Mouse (Mus musculus): Measurements from ENCODE around the gene Bpifa5. TPM values are rescaled to one million over a fixed set of nuclear protein-coding genes. Genes with fewer than 3 reads are reported as not detected.
"Not testable (repeated sequence)": the region's sequence is repeated elsewhere in the genome, so short reads cannot be mapped to it uniquely, and the experiment has no call there.

Gene Bpifa5
- total RNA-seq (2014; fragmentation: Nextera tagmentation) (not detected in 2 replicates), total RNA-seq (2017) (not detected in 2 replicates)

GRCm38 (mm10) chr2:154162307-154162706 lies at the start of gene Bpifa5:
TSS of gene Bpifa5 (plus strand) at chr2:154162607.
- ATAC-seq (replicated peaks; ENCODE audit: poor library complexity, severe bottlenecking), result no peak

GRCm38 (mm10) chr2:154117381-154117780 lies 45.0 kb upstream of the Bpifa5 start:
- no peak for ATAC-seq (replicated peaks; ENCODE audit: poor library complexity, severe bottlenecking)

- no peak for ATAC-seq (replicated peaks; ENCODE audit: poor library complexity, severe bottlenecking)
Observed at GRCm38 (mm10) chr2:154130120-154130519, 32.3 kb upstream of the Bpifa5 start, which contains the start of gene Bpifa3. TSS of gene Bpifa3 (plus strand) at chr2:154130336.

- ATAC-seq (replicated peaks; ENCODE audit: poor library complexity, severe bottlenecking), result no peak
Observed at GRCm38 (mm10) chr2:154142580-154142979, 19.8 kb upstream of the Bpifa5 start, which contains the start of gene Bpifa1. TSS of gene Bpifa1 (plus strand) at chr2:154142880.

GRCm38 (mm10) chr2:154143735-154144134 lies 18.7 kb upstream of the Bpifa5 start:
- no peak for ATAC-seq (replicated peaks; ENCODE audit: poor library complexity, severe bottlenecking)

- ATAC-seq (replicated peaks; ENCODE audit: poor library complexity, severe bottlenecking), result no peak
Observed at GRCm38 (mm10) chr2:154147496-154147895, 14.9 kb upstream of the Bpifa5 start.

GRCm38 (mm10) chr2:154158433-154158832 lies 4.0 kb upstream of the Bpifa5 start:
- 0 out of 2 replicates have a peak, but pooled peaks have one; percentile 44 for ATAC-seq (replicated peaks; ENCODE audit: poor library complexity, severe bottlenecking)

- ATAC-seq (replicated peaks; ENCODE audit: poor library complexity, severe bottlenecking), result no peak
Observed at GRCm38 (mm10) chr2:154163306-154163705, 899 bp downstream of the Bpifa5 start.

GRCm38 (mm10) chr2:154169172-154169571 lies 6.8 kb downstream of the Bpifa5 start:
- ATAC-seq (replicated peaks; ENCODE audit: poor library complexity, severe bottlenecking), result no peak

- ATAC-seq (replicated peaks; ENCODE audit: poor library complexity, severe bottlenecking), result no peak
Observed at GRCm38 (mm10) chr2:154171621-154172020, 9.2 kb downstream of the Bpifa5 start.

GRCm38 (mm10) chr2:154173313-154173712 lies 10.9 kb downstream of the Bpifa5 start:
- ATAC-seq (replicated peaks; ENCODE audit: poor library complexity, severe bottlenecking), result peak; percentile 58

- ATAC-seq (replicated peaks; ENCODE audit: poor library complexity, severe bottlenecking), result not testable (repeated sequence)
Observed at GRCm38 (mm10) chr2:154181900-154182299, 19.5 kb downstream of the Bpifa5 start.

GRCm38 (mm10) chr2:154183061-154183460 lies 20.7 kb downstream of the Bpifa5 start:
- not testable (repeated sequence) for ATAC-seq (replicated peaks; ENCODE audit: poor library complexity, severe bottlenecking)

- ATAC-seq (replicated peaks; ENCODE audit: poor library complexity, severe bottlenecking), result no peak
Observed at GRCm38 (mm10) chr2:154185319-154185718, 22.9 kb downstream of the Bpifa5 start.

GRCm38 (mm10) chr2:154185748-154186147 lies 23.3 kb downstream of the Bpifa5 start:
- no peak for ATAC-seq (replicated peaks; ENCODE audit: poor library complexity, severe bottlenecking)

GRCm38 (mm10) chr2:154187468-154187867 lies 25.1 kb downstream of the Bpifa5 start:
- ATAC-seq (replicated peaks; ENCODE audit: poor library complexity, severe bottlenecking), result peak; percentile 84

- no peak for ATAC-seq (replicated peaks; ENCODE audit: poor library complexity, severe bottlenecking)
Observed at GRCm38 (mm10) chr2:154189877-154190434, 27.5 kb downstream of the Bpifa5 start.

- no peak for ATAC-seq (replicated peaks; ENCODE audit: poor library complexity, severe bottlenecking)
Observed at GRCm38 (mm10) chr2:154190546-154191258, 28.3 kb downstream of the Bpifa5 start, which contains the start of gene Bpifb1. TSS of gene Bpifb1 (plus strand) at chr2:154190818.

- no peak for ATAC-seq (replicated peaks; ENCODE audit: poor library complexity, severe bottlenecking)
Observed at GRCm38 (mm10) chr2:154192141-154192540, 29.7 kb downstream of the Bpifa5 start.

GRCm38 (mm10) chr2:154193071-154193470 lies 30.7 kb downstream of the Bpifa5 start:
- no peak for ATAC-seq (replicated peaks; ENCODE audit: poor library complexity, severe bottlenecking)

GRCm38 (mm10) chr2:154193994-154194504 lies 31.6 kb downstream of the Bpifa5 start:
- ATAC-seq (replicated peaks; ENCODE audit: poor library complexity, severe bottlenecking), result no peak
